Mouse (Mus musculus): ENCODE data around the gene Il4ra. TPM values are rescaled to one million over a fixed set of nuclear protein-coding genes. Genes with fewer than 3 reads are reported as not detected.
A peak's percentile ranks its signal among the peaks of the same experiment; 100 is the strongest.

Gene Il4ra
- polyA plus RNA-seq, 1 experiment from 2014 or later = 7.3 TPM

- no peak for ATAC-seq (ENCODE audit: low FRiP score)
- Histone ChIP-seq H3K4me1 (no peaks in the 10 kb centered on the region), H3K9me3 (replicated peaks) (no peaks in the 10 kb centered on the region), H3K27me3 (no peaks in the 10 kb centered on the region), H3K9ac (no peak overlapping the region), H3K4me3 (no peak overlapping the region), H3K36me3 (no peaks in the 10 kb centered on the region), H3K27ac (no peak overlapping the region), H3K4me2 (replicated peaks) (no peak overlapping the region)
- 95% methylated on average over 6 of the region's 6 CpGs for WGBS
Observed at GRCm38 (mm10) chr7:125527186-125527585, 24.7 kb upstream of the Il4ra start.

- Histone ChIP-seq H3K36me3 (no peaks in the 10 kb centered on the region), H3K9me3 (replicated peaks) (no peaks in the 10 kb centered on the region), H3K27ac (no peak overlapping the region), H3K4me2 (replicated peaks) (no peak overlapping the region), H3K27me3 (no peaks in the 10 kb centered on the region), H3K4me3 (no peak overlapping the region), H3K4me1 (no peaks in the 10 kb centered on the region), H3K9ac (no peak overlapping the region)
- no peak for ATAC-seq (ENCODE audit: low FRiP score)
- 88% methylated on average over 9 of the region's 9 CpGs for WGBS
Observed at GRCm38 (mm10) chr7:125527901-125528580, 23.9 kb upstream of the Il4ra start.

DNA sequence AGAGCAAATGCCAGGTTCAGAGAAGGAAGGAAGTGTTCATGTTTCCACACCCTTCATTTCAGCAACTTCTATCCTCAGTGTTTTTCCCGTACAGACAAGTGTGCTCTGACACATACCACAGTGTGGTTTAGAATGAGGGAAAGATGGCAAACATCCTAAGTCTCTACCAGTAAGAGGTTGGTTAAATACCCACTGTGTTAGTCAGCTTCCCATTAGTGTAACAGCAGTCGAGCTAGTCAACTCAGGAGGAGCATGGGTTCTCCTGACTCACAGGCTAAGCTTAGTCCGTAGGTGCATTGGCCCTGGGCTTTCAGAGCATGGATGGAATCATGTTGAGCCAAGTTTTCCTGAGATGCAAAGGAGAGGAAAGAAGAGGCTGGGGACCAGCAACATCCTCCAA lies 12.6 kb upstream of the Il4ra start:
- no peak for ATAC-seq (ENCODE audit: low FRiP score)
- H3K36me3 ChIP-seq = no peaks in the 10 kb centered on the region
- no peak overlapping the region for H3K27ac ChIP-seq
- no peak overlapping the region for H3K4me3 ChIP-seq
- H3K27me3 ChIP-seq = no peaks in the 10 kb centered on the region
- no peak overlapping the region for H3K9ac ChIP-seq
- 87% methylated on average over 3 of the region's 3 CpGs for WGBS
- H3K4me1 ChIP-seq = 0 out of 2 replicates have a peak, but pooled peaks cover 5% of the 10 kb centered on the region
- H3K4me2 ChIP-seq (replicated peaks) = no peak overlapping the region
- H3K9me3 ChIP-seq (replicated peaks) = 0 out of 2 replicates have a peak, but pooled peaks cover under 1% of the 10 kb centered on the region

GRCm38 (mm10) chr7:125541026-125541425 lies 10.9 kb upstream of the Il4ra start:
- WGBS = 92% methylated on average over 1 of the region's 1 CpGs
- Histone ChIP-seq H3K9ac (no peak overlapping the region), H3K27ac (no peak overlapping the region), H3K4me1 (0 out of 2 replicates have a peak, but pooled peaks cover 5% of the 10 kb centered on the region), H3K36me3 (no peaks in the 10 kb centered on the region), H3K4me2 (replicated peaks) (no peak overlapping the region), H3K27me3 (no peaks in the 10 kb centered on the region), H3K4me3 (no peak overlapping the region), H3K9me3 (replicated peaks) (no peaks in the 10 kb centered on the region)
- ATAC-seq (ENCODE audit: low FRiP score) = no peak

DNA sequence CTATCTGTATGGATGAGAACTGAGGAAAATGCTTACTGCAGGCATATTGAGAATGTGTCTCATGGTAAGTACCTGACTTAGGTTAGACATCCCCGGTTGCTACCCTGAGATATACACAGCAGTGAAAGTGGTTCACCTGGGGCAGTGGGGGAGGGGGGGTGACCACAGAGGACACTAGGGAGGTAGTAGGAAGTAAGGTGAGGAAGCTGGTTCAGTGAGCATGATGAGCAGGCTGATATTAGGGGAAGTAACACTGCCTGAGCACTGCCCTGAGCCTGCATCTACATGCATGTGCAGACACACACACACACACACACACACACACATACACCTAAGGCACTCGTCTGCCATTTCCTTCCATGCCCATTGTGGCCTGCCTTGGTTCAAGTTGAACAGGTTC lies 10.1 kb upstream of the Il4ra start:
- 78% methylated on average over 2 of the region's 2 CpGs for WGBS
- Histone ChIP-seq H3K9me3 (replicated peaks) (no peaks in the 10 kb centered on the region), H3K27ac (no peak overlapping the region), H3K4me1 (0 out of 2 replicates have a peak, but pooled peaks cover 5% of the 10 kb centered on the region), H3K27me3 (no peaks in the 10 kb centered on the region), H3K4me2 (replicated peaks) (no peak overlapping the region), H3K36me3 (no peaks in the 10 kb centered on the region), H3K4me3 (no peak overlapping the region), H3K9ac (no peak overlapping the region)
- ATAC-seq (ENCODE audit: low FRiP score) = no peak

- ATAC-seq (ENCODE audit: low FRiP score) = no peak
- Histone ChIP-seq H3K4me1 (0 out of 2 replicates have a peak, but pooled peaks cover 5% of the 10 kb centered on the region), H3K9me3 (replicated peaks) (no peaks in the 10 kb centered on the region), H3K4me2 (replicated peaks) (no peak overlapping the region), H3K4me3 (no peak overlapping the region), H3K27ac (no peak overlapping the region), H3K9ac (no peak overlapping the region), H3K36me3 (no peaks in the 10 kb centered on the region), H3K27me3 (no peaks in the 10 kb centered on the region)
- 66% methylated on average over 11 of the region's 11 CpGs for WGBS
Observed at GRCm38 (mm10) chr7:125542335-125543050, 9.4 kb upstream of the Il4ra start.

DNA sequence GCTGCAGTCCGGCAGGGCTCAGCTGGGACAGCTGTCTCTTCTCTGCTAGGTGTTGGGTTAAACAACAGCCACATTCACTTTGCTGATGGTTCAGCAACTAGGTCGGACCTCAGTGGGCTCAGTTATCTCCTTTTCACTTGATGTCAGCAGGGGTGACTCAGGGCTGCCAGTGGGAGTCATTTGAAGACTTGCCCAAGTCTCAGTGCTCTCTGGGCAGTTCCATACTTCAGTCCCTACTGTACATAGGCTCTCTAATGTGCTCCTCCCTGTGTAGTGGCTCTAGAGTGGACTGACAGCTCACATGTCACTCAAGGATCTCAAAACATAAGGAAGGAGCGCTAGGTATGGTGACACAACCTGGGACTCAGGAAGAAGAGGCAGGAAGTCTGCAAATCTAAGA lies 8.4 kb upstream of the Il4ra start:
- Histone ChIP-seq H3K4me3 (no peak overlapping the region), H3K27ac (no peak overlapping the region), H3K4me1 (0 out of 2 replicates have a peak, but pooled peaks cover 5% of the 10 kb centered on the region), H3K4me2 (replicated peaks) (no peak overlapping the region), H3K9ac (no peak overlapping the region), H3K9me3 (replicated peaks) (no peaks in the 10 kb centered on the region), H3K27me3 (no peaks in the 10 kb centered on the region), H3K36me3 (no peaks in the 10 kb centered on the region)
- WGBS = 75% methylated on average over 3 of the region's 3 CpGs
- ATAC-seq (ENCODE audit: low FRiP score) = no peak

GRCm38 (mm10) chr7:125545331-125545730 lies 6.6 kb upstream of the Il4ra start:
- Histone ChIP-seq H3K4me1 (0 out of 2 replicates have a peak, but pooled peaks cover 5% of the 10 kb centered on the region), H3K4me2 (replicated peaks) (no peak overlapping the region), H3K27me3 (0 out of 2 replicates have a peak, but pooled peaks cover 7% of the 10 kb centered on the region), H3K27ac (no peak overlapping the region), H3K4me3 (no peak overlapping the region), H3K9ac (no peak overlapping the region), H3K36me3 (no peaks in the 10 kb centered on the region), H3K9me3 (replicated peaks) (no peaks in the 10 kb centered on the region)
- no peak for ATAC-seq (ENCODE audit: low FRiP score)
- 91% methylated on average over 7 of the region's 7 CpGs for WGBS

DNA sequence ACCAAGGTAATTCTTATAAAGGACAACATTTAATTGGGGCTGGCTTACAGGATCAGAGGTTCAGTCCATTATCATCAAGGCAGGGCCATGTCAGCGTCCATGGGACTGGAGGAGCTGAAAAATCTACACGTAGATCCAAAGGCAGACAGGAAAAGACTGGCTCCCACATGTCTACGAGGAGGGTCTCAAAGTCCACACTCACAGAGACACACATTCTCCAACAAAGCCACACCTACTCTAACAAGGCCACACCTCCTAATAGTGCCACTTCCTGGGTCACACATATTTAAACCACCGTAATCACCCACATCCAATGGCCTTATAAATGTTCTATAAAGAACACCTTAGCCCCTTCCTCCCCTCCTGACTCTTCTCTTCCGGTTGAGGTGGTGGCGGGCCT lies 5.2 kb upstream of the Il4ra start:
- H3K27ac ChIP-seq = no peak overlapping the region
- 89% methylated on average over 6 of the region's 6 CpGs for WGBS
- no peak for ATAC-seq (ENCODE audit: low FRiP score)

GRCm38 (mm10) chr7:125549916-125550315 lies 2.0 kb upstream of the Il4ra start:
- Histone ChIP-seq H3K9ac (no peak overlapping the region), H3K4me3 (no peak overlapping the region), H3K9me3 (replicated peaks) (no peaks in the 10 kb centered on the region), H3K36me3 (no peaks in the 10 kb centered on the region), H3K4me1 (peaks cover 14% of the 10 kb centered on the region), H3K27ac (no peak overlapping the region), H3K4me2 (replicated peaks) (no peak overlapping the region), H3K27me3 (peaks cover 33% of the 10 kb centered on the region)
- WGBS = 86% methylated on average over 8 of the region's 8 CpGs
- ATAC-seq (ENCODE audit: low FRiP score) = no peak

More for the DNA sequence above, 5.2 kb upstream of the Il4ra start:
- Histone ChIP-seq H3K9me3 (replicated peaks) (no peaks in the 10 kb centered on the region), H3K4me3 (no peak overlapping the region), H3K4me1 (peaks cover 11% of the 10 kb centered on the region), H3K27me3 (peaks cover 20% of the 10 kb centered on the region), H3K36me3 (no peaks in the 10 kb centered on the region), H3K4me2 (replicated peaks) (no peak overlapping the region), H3K9ac (no peak overlapping the region)

DNA sequence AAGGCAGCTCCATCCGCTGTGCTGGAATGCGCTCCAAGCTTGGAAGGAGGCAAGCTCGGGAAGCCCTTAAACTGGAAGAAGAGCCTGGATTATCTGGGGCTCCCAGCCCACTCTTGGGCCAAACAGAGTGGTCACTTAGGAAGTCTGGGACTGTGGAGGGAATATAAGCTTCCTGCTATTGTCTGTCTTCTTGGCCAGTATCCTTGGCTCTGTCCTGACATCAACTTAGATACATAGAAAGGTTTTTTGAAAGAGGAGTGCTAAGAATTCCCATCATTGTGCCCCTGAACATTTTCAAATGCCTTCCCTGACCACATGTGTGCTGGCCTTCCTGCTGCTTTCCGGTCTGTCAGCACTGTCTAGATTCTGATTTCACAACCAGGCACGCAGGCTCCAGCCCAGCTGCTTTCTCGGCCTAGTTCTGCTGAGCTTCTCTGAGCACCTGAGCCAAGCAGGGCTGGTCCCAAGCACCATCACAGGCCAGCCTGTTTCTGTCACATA lies 989 bp upstream of the Il4ra start:
- H3K9me3 ChIP-seq (replicated peaks) = no peaks in the 10 kb centered on the region
- H3K27me3 ChIP-seq = peaks cover 33% of the 10 kb centered on the region
- peaks cover 14% of the 10 kb centered on the region for H3K4me1 ChIP-seq
- no peaks in the 10 kb centered on the region for H3K36me3 ChIP-seq
- H3K9ac ChIP-seq = no peak overlapping the region
- H3K4me3 ChIP-seq = no peak overlapping the region
- 77% methylated on average over 6 of the region's 6 CpGs for WGBS
- ATAC-seq (ENCODE audit: low FRiP score) = no peak
- H3K4me2 ChIP-seq (replicated peaks) = no peak overlapping the region
- 0 out of 2 replicates have a peak overlapping the region, but pooled peaks have one; percentile 12 for H3K27ac ChIP-seq

- 72% methylated on average over 11 of the region's 11 CpGs for whole genome bisulfite sequencing
- no peaks in the 10 kb centered on the region for H3K9me3 ChIP-seq (replicated peaks)
- peaks cover 14% of the 10 kb centered on the region for H3K4me1 ChIP-seq
- H3K27me3 ChIP-seq = peaks cover 33% of the 10 kb centered on the region
- H3K27ac ChIP-seq = no peak overlapping the region
- H3K4me3 ChIP-seq = peak overlapping the region; percentile 54; the same call in 1 of the 2 replicates
- no peak for ATAC-seq (ENCODE audit: low FRiP score)
- no peak overlapping the region for H3K9ac ChIP-seq
- no peaks in the 10 kb centered on the region for H3K36me3 ChIP-seq
- H3K4me2 ChIP-seq (replicated peaks) = peak overlapping the region; percentile 88
Observed at GRCm38 (mm10) chr7:125552851-125553555, 1.1 kb downstream of the Il4ra start.
